Comparison of ENCODE assay signal across 8 mouse cellular contexts in the genomic region with DNA sequence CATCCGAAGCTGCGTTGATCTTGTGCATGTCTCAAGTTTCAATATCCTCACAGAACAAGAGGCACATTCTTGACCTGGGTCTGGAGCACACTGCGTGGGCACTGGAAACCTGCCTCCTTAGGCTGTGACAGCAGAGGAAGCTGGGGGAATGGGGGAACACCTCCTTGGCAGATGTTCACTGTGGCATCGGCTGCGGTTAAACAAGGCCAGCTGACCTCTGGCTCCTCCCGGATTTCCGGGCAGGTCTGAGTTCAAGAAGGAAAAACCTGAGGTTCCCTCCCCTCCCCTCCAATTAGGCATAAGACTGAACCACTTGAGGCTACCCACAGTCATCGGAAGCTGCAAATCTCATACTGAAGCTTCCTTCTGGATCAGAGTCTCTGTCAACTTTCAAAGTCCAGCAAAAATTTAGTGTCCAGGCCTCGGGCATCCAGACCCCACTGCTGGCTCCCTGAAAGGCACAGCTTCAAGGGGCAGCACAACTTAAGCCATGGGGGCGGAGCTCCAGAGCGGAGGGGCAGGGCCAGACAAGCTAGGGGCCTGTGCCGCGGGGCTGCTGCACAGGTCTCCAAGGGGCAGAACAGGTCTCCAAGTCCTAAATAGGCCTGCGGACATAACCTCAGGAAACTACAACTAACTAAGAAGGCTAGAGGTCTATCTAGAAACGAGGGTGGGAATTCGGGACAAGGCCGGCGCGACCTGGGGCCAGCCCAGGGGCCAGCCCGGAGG. TPM values are rescaled to one million over a fixed set of nuclear protein-coding genes. Genes with fewer than 3 reads are reported as not detected.
DNase-seq lines count a peak whose midpoint lies in the region; ATAC-seq lines count a peak whose summit lies in the region.

No protein-coding gene starts in this region.

- peak; percentile 30 for ATAC-seq in embryonic facial prominence, embryonic 12.5 days (ENCODE audit: insufficient number of reproducible peaks, insufficient read depth, low FRiP score, low TSS enrichment)
- ATAC-seq in intestine, embryonic 15.5 days = peak; percentile 37
- ATAC-seq in megakaryocyte, adult 5-6 weeks (ENCODE audit: poor library complexity, severe bottlenecking) = peak; percentile 4; the same call in 1 of the 2 replicates

- H3K36me3 ChIP-seq in embryonic facial prominence, embryonic 12.5 days = no peaks in the 10 kb centered on the region
- no peaks in the 10 kb centered on the region for H3K36me3 ChIP-seq in intestine, embryonic 15.5 days

- DNase-seq in cerebellum, adult 9-11 months = peak; percentile 70
- DNase-seq in cerebellum, adult 18-20 months = no peak
- DNase-seq in 416B (ENCODE audit: low read depth) = peak; percentile 91
- DNase-seq in B cell, adult 2 months = no peak
- DNase-seq in adipocyte (ENCODE audit: low spot score) = no peak

- H3K9ac ChIP-seq in embryonic facial prominence, embryonic 12.5 days = peak overlapping the region; percentile 24; the same call in 1 of the 2 replicates
- peak overlapping the region; percentile 41 for H3K9ac ChIP-seq in intestine, embryonic 15.5 days

- H3K27me3 ChIP-seq in embryonic facial prominence, embryonic 12.5 days = peaks cover 31% of the 10 kb centered on the region
- peaks cover 7% of the 10 kb centered on the region; the same call in 1 of the 2 replicates for H3K27me3 ChIP-seq in intestine, embryonic 15.5 days (replicated peaks)

- peak overlapping the region; percentile 63 for H3K4me3 ChIP-seq in embryonic facial prominence, embryonic 12.5 days
- peak overlapping the region; percentile 75 for H3K4me3 ChIP-seq in intestine, embryonic 15.5 days (replicated peaks)

- peak overlapping the region; percentile 69 for H3K27ac ChIP-seq in embryonic facial prominence, embryonic 12.5 days
- H3K27ac ChIP-seq in intestine, embryonic 15.5 days = peak overlapping the region; percentile 72

- H3K9me3 ChIP-seq in embryonic facial prominence, embryonic 12.5 days = no peaks in the 10 kb centered on the region
- no peaks in the 10 kb centered on the region for H3K9me3 ChIP-seq in intestine, embryonic 15.5 days

- H3K4me1 ChIP-seq in embryonic facial prominence, embryonic 12.5 days = peaks cover 45% of the 10 kb centered on the region
- H3K4me1 ChIP-seq in intestine, embryonic 15.5 days (replicated peaks) = peaks cover 37% of the 10 kb centered on the region

- peak overlapping the region; percentile 97 for H3K4me2 ChIP-seq in embryonic facial prominence, embryonic 12.5 days (replicated peaks)
- H3K4me2 ChIP-seq in intestine, embryonic 15.5 days (replicated peaks) = peak overlapping the region; percentile 96

- WGBS in embryonic facial prominence, embryonic 12.5 days = 5% methylated on average over 20 of the region's 20 CpGs
- 8% methylated on average over 20 of the region's 20 CpGs for WGBS in intestine, embryonic 15.5 days

RNA-seq across cellular contexts. Expression of gene Zfpm1, which starts 1.2 kb away (rescaled TPM):
- 2.1 and 2.8 TPM in 2 replicates for polyA plus RNA-seq in embryonic facial prominence, embryonic 12.5 days (2016; fragmentation: Nextera tagmentation; extraction: Ambion mirVana)
- 4.9 and 5.2 TPM in 2 replicates for polyA plus RNA-seq in intestine, embryonic 15.5 days (2015; fragmentation: Nextera tagmentation; extraction: Ambion mirVana)
- 4.3 and 4.5 TPM in 2 replicates for total RNA-seq in megakaryocyte, adult 5-6 weeks (2015)
- 4.8 and 5.6 TPM in 2 replicates for total RNA-seq in megakaryocyte, adult 5-6 weeks (2017)

Comparison
In these comparisons a context has a peak if more than half of its experiments do, and no peak if none do; other contexts are left out.
1. DNase-seq: peak in cerebellum, adult 9-11 months (single experiment) and 416B (single experiment); none in cerebellum, adult 18-20 months (0 of 2), B cell, adult 2 months (0 of 2) and adipocyte (single experiment).
2. Peak in every context shown above with its lines, with median percentiles within 50 percentile points of each other: ATAC-seq.